Mouse (Mus musculus): ENCODE data around the gene Garnl3.

- no peak for TF ChIP-seq CTCF (IDR thresholded peaks at IDR 0.05; ENCODE audit: low read depth)
- TF ChIP-seq EP300 (IDR thresholded peaks at IDR 0.05; ENCODE audit: low read depth): no peak
Measured at GRCm38 (mm10) chr2:33134766-33135490, 3.5 kb upstream of the Garnl3 start.

All from liver, embryonic 14.5 days (tissue).